Mouse (Mus musculus) gastrocnemius, adult 18-20 months (tissue): ENCODE measurements at regions not wholly inside any gene's neighbourhood (a gene's known extent, or its start where the extent isn't known, plus 50 kb on each side); places are given as distances from the start of the nearest gene placed in this dataset.

ENCODE experiments used
- DNase-seq: peaks from one replicate; pipeline ENCODE4 v3.0.0; 2021; ENCODE audit warnings: low spot score

DNA sequence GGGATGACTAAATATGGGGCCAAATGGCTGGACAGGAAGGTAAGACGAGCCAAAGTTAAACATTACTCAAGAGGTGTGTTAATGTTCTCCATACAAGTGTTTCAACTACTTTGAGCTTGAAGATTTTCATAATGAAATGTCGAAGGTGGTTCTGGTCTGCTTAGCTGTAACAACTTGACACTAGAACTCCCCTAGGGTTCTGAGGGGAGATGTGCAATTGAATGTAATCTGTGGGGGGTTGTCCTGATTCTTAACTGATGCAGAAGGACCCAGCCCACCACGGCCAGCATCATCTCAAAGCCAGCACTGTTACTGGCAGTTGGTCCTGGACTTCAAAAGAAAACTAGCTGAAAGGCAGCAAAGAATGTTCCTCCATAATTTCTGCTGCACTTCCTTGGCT, 55.3 kb downstream of the Gpr88 start:
- DNase-seq: no peak

DNA sequence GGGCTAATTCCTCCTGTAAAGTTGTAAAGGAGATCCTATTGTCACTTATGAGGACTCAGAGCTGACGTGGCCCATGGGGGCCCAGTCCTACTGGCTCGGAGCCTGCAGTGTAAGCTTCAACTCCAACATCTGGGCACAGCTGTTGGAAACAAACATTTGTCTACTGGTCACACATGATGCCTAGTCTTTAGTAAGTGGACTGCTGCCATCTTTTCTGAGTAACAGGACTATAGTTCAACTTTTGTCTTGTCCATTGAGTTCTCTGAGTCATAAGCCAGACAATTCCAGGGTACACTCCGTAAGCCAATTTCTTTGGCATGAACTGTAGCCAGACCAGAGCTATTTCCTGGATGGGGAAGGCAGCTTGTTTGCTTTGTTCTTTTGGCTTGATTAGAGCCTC, 58.6 kb downstream of the Gpr88 start:
- DNase-seq: peak; percentile 19

DNA sequence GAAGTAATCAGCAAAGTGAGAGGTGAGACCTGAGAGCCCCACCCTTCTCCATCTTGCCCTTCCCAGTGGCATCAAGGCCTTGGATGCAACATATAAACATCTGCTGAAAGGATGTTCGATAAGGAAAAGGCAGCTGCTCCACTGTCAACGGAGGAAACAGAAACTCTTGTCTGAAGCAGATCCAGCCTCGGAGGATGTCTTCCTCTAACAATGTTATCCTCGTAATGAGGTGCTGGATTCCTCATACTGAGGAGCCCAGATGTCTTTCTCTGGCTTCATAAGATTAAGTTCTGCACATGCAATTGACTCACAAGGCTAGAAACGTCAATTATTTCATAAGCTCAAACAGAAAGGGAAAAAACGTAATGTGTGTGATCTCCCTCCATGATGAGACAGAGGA, 61.8 kb upstream of the Vcam1 start:
- no peak for DNase-seq

DNA sequence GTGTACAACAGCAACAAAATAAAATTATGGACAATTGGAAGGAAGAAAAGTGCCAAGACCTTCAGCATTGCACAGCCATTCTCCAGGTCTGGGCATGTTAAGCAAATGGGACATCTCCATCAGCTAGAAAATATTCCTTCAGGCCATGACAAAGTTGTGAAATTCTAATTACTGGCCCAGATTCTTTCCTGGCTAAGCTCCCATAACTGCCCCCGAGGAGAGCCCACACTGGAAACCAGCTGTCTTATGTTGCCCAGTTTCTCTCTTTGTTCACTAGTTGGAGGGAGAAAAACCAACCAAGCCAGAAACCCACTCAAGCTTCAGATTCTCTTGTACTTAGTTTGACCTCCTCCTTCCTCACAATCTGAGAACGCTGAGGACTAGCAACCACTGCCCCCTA, 61.2 kb upstream of the Vcam1 start:
- peak; percentile 40 for DNase-seq

DNA sequence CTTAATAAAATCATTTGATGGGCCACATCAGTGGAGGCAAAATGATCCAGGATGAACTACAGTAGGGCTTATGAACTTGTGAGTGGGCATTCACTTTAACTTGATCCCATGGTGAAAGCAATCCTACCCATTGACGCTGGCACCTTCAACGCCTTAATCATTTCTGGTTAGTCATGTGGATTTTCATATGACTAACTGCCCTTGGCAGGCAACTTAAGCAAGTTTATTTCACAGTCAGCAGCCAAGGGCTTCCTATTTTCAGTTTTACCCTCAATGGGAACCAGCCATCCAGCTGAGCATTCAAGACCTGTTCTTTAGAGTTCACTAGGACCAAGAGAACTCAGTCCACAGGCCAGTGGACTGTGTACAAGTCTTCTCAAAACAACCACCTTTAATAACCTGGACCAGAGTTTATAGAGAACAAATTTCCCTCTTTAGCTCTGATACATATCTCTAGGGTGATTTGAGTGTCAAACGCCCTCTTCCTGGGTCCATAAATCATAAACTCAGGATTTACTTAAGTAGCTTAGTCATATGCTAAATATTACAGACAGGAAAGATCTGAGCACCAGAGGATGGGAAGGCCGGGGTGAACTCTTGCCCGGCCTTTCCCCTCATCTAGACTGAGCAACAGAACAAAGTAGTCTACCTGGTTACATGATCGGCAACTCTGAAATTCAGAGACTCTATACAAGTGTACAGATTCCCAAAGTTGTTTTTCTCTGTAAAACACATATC, 60.0 kb upstream of the Vcam1 start:
- no peak for DNase-seq

DNA sequence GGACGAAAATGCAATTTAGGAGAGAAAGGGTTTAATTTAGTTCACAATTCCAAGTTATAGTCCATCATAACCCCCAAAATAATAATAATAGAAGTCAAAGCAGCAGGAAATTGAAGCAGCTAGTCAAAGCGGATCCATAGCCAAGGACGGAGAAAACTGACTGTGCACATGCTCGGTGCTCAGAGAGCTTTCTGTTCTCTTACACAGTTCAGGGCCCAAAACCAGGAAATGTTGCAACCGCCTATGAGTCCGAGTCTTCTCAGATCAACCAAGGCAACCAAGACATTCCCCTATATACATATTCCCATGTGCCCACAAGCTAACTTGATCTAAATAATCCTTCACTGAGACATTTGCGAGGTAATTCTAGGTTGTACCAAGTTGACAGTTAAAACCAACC, 55.7 kb upstream of the Vcam1 start:
- DNase-seq: no peak

DNA sequence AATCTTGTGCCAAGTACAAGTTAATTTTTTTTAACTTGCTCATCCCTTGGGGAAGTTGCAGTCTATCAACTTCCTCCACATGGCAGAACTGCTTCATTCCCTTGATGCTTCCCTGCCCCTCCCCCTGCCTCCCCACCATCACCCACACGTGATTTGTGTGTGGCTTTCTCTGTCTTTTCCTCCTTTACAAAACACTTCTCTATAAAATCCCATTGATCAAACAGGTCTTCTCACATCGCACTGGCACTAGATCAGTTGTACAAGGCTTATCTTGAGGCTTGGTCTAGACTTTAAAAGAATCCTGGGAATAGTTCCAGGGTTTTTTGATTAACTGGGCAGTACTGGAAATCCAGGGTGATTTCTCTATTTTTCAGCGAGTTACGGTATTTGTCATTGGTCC, 55.0 kb upstream of the Vcam1 start:
- no peak for DNase-seq

DNA sequence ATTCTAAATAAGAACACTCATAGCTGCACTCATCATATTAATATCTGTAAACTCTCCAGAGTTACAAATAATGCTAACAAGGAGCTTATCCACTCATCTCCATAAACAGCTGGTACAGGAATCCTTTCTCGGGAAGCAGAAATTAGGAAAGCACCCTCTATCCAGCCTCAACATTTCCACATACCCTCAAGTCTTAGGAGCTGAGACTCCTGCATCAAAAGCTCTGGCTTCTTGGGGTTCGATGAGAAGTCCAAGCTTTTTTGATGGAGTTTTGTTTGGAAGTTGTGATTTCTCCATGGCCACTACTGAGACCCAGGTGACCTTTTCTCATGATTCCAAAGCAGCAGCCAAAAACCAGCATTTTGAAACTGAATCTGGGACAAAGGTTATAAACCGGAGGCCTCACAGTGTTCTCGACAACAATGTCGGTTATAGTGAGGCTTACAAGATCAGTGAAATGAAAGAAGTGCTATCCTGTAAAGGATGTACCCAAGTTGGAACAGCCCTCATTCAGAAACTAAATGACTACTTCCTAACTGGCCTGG, 50.9 kb upstream of the Vcam1 start:
- no peak for DNase-seq
